Mouse (Mus musculus): Measurements from ENCODE around the gene Capn12. TPM values are rescaled to one million over a fixed set of nuclear protein-coding genes. Genes with fewer than 3 reads are reported as not detected.

The Capn12 gene
- polyA plus RNA-seq, 1 experiment from 2014 or later: 0.45 TPM

DNA sequence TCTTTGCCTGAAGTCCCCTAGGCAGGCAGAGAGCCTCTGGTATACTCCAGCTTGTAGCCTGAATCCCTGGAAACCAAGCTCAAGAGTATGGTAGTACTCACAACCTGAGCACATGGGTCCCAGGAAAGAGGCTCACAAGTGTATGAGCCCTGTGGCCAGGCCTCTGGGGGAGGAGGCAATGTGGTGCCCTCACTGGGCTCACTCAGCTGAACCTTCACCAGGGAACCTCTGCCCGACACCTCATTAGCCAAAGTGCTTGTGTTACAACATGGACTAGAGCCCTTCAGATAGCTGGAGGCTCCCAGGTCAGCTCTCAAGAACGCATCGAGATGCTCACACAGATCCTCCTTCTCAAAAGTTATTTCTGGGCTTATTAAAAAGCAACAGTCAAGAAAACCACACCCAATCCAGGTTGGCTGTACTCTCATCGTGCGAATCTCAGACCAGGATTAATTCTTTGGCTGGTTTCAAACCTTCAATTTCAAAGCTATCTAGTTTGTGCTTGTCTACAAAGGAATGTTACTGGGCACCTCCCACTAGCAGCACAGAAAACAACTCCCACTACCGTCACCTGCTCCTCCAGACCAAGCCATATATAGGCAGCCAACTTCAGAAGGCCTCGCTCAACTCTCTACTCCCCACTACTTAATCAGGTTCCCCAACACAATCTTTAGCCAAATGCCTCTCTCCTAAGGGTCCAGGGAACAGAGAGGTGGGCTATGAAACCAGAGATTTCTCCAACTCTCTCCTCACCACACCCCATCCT, 58.4 kb downstream of the Capn12 start:
- no peaks in the 10 kb centered on the region for H3K27me3 ChIP-seq (replicated peaks)
- peak overlapping the region; percentile 58 for H3K27ac ChIP-seq
- no peaks in the 10 kb centered on the region for H3K9me3 ChIP-seq
- no peak overlapping the region for H3K4me3 ChIP-seq (replicated peaks)
- no peak overlapping the region for H3K9ac ChIP-seq
- no peaks in the 10 kb centered on the region for H3K36me3 ChIP-seq
- ATAC-seq (ENCODE audit: insufficient read depth, low FRiP score, low read depth): no peak
- H3K4me2 ChIP-seq: no peak overlapping the region
- H3K4me1 ChIP-seq: peaks cover 55% of the 10 kb centered on the region
- WGBS: 67% methylated on average over 7 of the region's 7 CpGs

DNA sequence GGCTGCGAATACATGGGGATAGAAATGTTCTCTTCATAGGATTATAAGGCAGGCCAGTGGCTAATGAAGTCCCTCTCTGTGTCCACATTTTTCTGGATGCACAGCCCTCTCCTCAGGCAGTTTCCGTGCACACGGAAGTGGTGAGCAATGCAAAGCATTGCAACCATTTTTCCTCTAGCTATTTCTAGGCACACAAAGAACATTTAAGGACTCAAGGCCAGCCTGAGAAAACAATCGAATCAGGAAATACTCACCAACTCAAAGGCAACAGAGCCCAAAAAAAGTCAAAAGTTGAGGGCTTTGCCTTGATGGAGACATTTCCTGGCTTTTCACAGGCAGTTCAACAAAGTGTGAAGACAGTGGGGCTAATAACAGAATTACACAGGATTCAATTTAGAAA, 59.9 kb downstream of the Capn12 start:
- ATAC-seq (ENCODE audit: insufficient read depth, low FRiP score, low read depth): no peak
- Histone ChIP-seq H3K9me3 (no peaks in the 10 kb centered on the region), H3K4me3 (replicated peaks) (no peak overlapping the region), H3K4me1 (peaks cover 69% of the 10 kb centered on the region), H3K9ac (no peak overlapping the region), H3K4me2 (no peak overlapping the region), H3K36me3 (no peaks in the 10 kb centered on the region), H3K27me3 (replicated peaks) (no peaks in the 10 kb centered on the region), H3K27ac (peak overlapping the region; percentile 58)
- 65% methylated on average over 4 of the region's 4 CpGs for WGBS

DNA sequence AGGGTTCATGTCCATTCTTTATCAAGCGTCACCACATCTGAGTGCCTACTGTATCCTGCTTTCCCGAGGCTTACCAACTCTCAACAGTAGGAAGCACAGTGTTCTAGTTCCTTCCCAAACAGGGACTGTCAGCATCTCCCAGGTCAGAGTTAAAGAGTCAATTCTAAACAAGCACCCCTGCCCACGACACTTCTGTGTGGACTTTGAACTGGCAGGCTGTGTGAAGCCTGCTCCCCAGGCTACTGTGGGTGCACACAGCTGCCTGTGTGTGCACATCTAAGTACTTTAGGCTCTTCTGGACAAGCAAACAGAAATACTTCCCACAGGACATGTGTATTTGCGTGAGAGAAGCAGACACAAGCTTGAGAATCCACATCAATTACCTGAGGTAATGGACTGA, 60.3 kb downstream of the Capn12 start:
- ATAC-seq (ENCODE audit: insufficient read depth, low FRiP score, low read depth): no peak

More for the DNA sequence above, 60.3 kb downstream of the Capn12 start:
- 58% methylated on average over 4 of the region's 4 CpGs for WGBS
- H3K27me3 ChIP-seq (replicated peaks): no peaks in the 10 kb centered on the region
- no peaks in the 10 kb centered on the region for H3K36me3 ChIP-seq
- H3K9me3 ChIP-seq: no peaks in the 10 kb centered on the region
- no peak overlapping the region for H3K9ac ChIP-seq
- peak overlapping the region; percentile 58 for H3K27ac ChIP-seq
- H3K4me2 ChIP-seq: no peak overlapping the region
- H3K4me3 ChIP-seq (replicated peaks): no peak overlapping the region
- H3K4me1 ChIP-seq: peaks cover 69% of the 10 kb centered on the region

Other genes with a start within 250 kb of the Capn12 start
- 4.3 and 4.8 TPM in 2 replicates for gene Fbxo27, start 188.6 kb upstream of the Capn12 start, polyA plus RNA-seq (2015; fragmentation: Nextera tagmentation; extraction: Ambion mirVana)
- gene Fbxo17, start 164.6 kb upstream of the Capn12 start, polyA plus RNA-seq (2015; fragmentation: Nextera tagmentation; extraction: Ambion mirVana): 8.0 and 8.9 TPM in 2 replicates
- gene Mrps12, start 139.6 kb upstream of the Capn12 start, polyA plus RNA-seq (2015; fragmentation: Nextera tagmentation; extraction: Ambion mirVana): 138 and 143 TPM in 2 replicates
- gene Sars2, start 139.4 kb upstream of the Capn12 start, polyA plus RNA-seq (2015; fragmentation: Nextera tagmentation; extraction: Ambion mirVana): 20.8 and 26.2 TPM in 2 replicates
- gene Ccer2, start 125.2 kb upstream of the Capn12 start, polyA plus RNA-seq (2015; fragmentation: Nextera tagmentation; extraction: Ambion mirVana): 0.19 TPM in 1 of 2 replicates, not detected in the other
- gene Sirt2, start 114.7 kb upstream of the Capn12 start, polyA plus RNA-seq (2015; fragmentation: Nextera tagmentation; extraction: Ambion mirVana): 56.9 and 57.8 TPM in 2 replicates
- gene Nfkbib, start 113.9 kb upstream of the Capn12 start, polyA plus RNA-seq (2015; fragmentation: Nextera tagmentation; extraction: Ambion mirVana): 38.7 and 40.1 TPM in 2 replicates
- gene Rinl, start 92.5 kb upstream of the Capn12 start, polyA plus RNA-seq (2015; fragmentation: Nextera tagmentation; extraction: Ambion mirVana): 6.2 and 6.6 TPM in 2 replicates
- 239 and 240 TPM in 2 replicates for gene Hnrnpl, start 72.9 kb upstream of the Capn12 start, polyA plus RNA-seq (2015; fragmentation: Nextera tagmentation; extraction: Ambion mirVana)
- 175 and 195 TPM in 2 replicates for gene Ech1, start 56.2 kb upstream of the Capn12 start, polyA plus RNA-seq (2015; fragmentation: Nextera tagmentation; extraction: Ambion mirVana)
- 340 and 467 TPM in 2 replicates for gene Lgals4, start 47.6 kb upstream of the Capn12 start, polyA plus RNA-seq (2015; fragmentation: Nextera tagmentation; extraction: Ambion mirVana)
- gene Lgals7, start 17.6 kb upstream of the Capn12 start, polyA plus RNA-seq (2015; fragmentation: Nextera tagmentation; extraction: Ambion mirVana): 2.2 TPM in 2 replicates
- gene Actn4, start 80.9 kb downstream of the Capn12 start, polyA plus RNA-seq (2015; fragmentation: Nextera tagmentation; extraction: Ambion mirVana): 319 and 341 TPM in 2 replicates
- gene Eif3k, start 100.4 kb downstream of the Capn12 start, polyA plus RNA-seq (2015; fragmentation: Nextera tagmentation; extraction: Ambion mirVana): 370 and 373 TPM in 2 replicates
- gene Map4k1, start 100.6 kb downstream of the Capn12 start, polyA plus RNA-seq (2015; fragmentation: Nextera tagmentation; extraction: Ambion mirVana): 7.8 and 9.3 TPM in 2 replicates
- 0.30 and 0.76 TPM in 2 replicates for gene Ryr1, start 243.8 kb downstream of the Capn12 start, polyA plus RNA-seq (2015; fragmentation: Nextera tagmentation; extraction: Ambion mirVana)

All from stomach, embryonic 15.5 days (tissue).